In genomic region chr11:81998646-81999045, GRCm38 (mm10) we compare ENCODE assay signal across 32 mouse cellular contexts. TPM values are rescaled to one million over a fixed set of nuclear protein-coding genes. Genes with fewer than 3 reads are reported as not detected.
DNase-seq lines count a peak whose midpoint lies in the region; ATAC-seq and TF ChIP-seq lines count a peak whose summit lies in the region.
"Had no signal": no experiment of that assay in that cellular context is flagged by ENCODE, and none has a peak within 500 bp of the region (broad histone marks: within the 10 kb centered on the region; RNA-seq: fewer than 3 reads in every experiment).

No protein-coding gene starts in this region.

- H3K27ac ChIP-seq in midbrain, embryonic 11.5 days (ENCODE audit: low read depth, low read length) = no peak overlapping the region
- H3K27ac ChIP-seq in midbrain, postnatal 0 days (ENCODE audit: low read depth, low read length) = no peak overlapping the region
- H3K27ac ChIP-seq in forebrain, embryonic 10.5 days = no peak overlapping the region

- WGBS in midbrain, embryonic 11.5 days = 93% methylated on average over 3 of the region's 3 CpGs
- WGBS in midbrain, postnatal 0 days = 93% methylated on average over 3 of the region's 3 CpGs
- 89% methylated on average over 3 of the region's 3 CpGs for WGBS in forebrain, embryonic 10.5 days

- DNase-seq in midbrain, embryonic 11.5 days (ENCODE audit: low spot score, missing footprints) = peak; percentile 66
- no peak for DNase-seq in midbrain, postnatal 0 days (ENCODE audit: low spot score)
- DNase-seq in 3T3-L1 (ENCODE audit: low read depth, low spot score) = peak; percentile 64
- DNase-seq in 416B (ENCODE audit: low read depth) = peak; percentile 42
- DNase-seq in NIH3T3 (ENCODE audit: low read depth) = peak; percentile 67
- DNase-seq in thymus, postnatal 0 days (ENCODE audit: low spot score) = no peak
- DNase-seq in forebrain, embryonic 10.5 days (ENCODE audit: extremely low spot score, low spot score) = no peak
- no peak for DNase-seq in MN1 (ENCODE audit: low spot score)
- DNase-seq: adrenal gland, adult 2 months; adrenal gland, adult 8-10 months; adrenal gland, postnatal 10 days; adrenal gland, postnatal 14 days; adrenal gland, postnatal 25 days; adrenal gland, postnatal 36 days; B cell, adult 2 months; cerebellum, adult 11 months; cerebellum, adult 11-12 months; cerebellum, adult 18-20 months; cerebellum, adult 2 months; cerebellum, adult 8-10 months; cerebellum, adult 9-10 months had no signal

- no peak for TF ChIP-seq CTCF in midbrain, postnatal 0 days (IDR thresholded peaks at IDR 0.05)

- H3K4me2 ChIP-seq in midbrain, embryonic 11.5 days = no peak overlapping the region
- no peak overlapping the region for H3K4me2 ChIP-seq in midbrain, postnatal 0 days (ENCODE audit: low read depth, low read length, poor library complexity, severe bottlenecking)

- no peak for ATAC-seq in midbrain, embryonic 11.5 days (ENCODE audit: low FRiP score)
- ATAC-seq in midbrain, postnatal 0 days (ENCODE audit: low FRiP score) = no peak
- ATAC-seq: activated CD4-positive, CD25-positive, alpha-beta regulatory T cell, adult 4 months; CD4-positive, CD25-positive, alpha-beta regulatory T cell, adult 4 months; Patski had no signal

- H3K9ac ChIP-seq in midbrain, embryonic 11.5 days (ENCODE audit: low read length) = no peak overlapping the region
- H3K9ac ChIP-seq in midbrain, postnatal 0 days (replicated peaks; ENCODE audit: low read length, poor library complexity, severe bottlenecking) = no peak overlapping the region

- no peak overlapping the region for H3K4me3 ChIP-seq in midbrain, embryonic 11.5 days (ENCODE audit: low read depth, low read length)
- no peak overlapping the region for H3K4me3 ChIP-seq in midbrain, postnatal 0 days (ENCODE audit: low read depth, low read length)
- H3K4me3 ChIP-seq in forebrain, embryonic 10.5 days = no peak overlapping the region

- no peaks in the 10 kb centered on the region for H3K9me3 ChIP-seq in midbrain, embryonic 11.5 days (ENCODE audit: control insufficient read depth, low read length)
- no peaks in the 10 kb centered on the region for H3K9me3 ChIP-seq in midbrain, postnatal 0 days (ENCODE audit: low read length)
- H3K9me3 ChIP-seq in forebrain, embryonic 10.5 days = no peaks in the 10 kb centered on the region

- no peaks in the 10 kb centered on the region for H3K4me1 ChIP-seq in midbrain, embryonic 11.5 days (ENCODE audit: control insufficient read depth, insufficient read depth, low read length)
- H3K4me1 ChIP-seq in midbrain, postnatal 0 days (ENCODE audit: insufficient read depth, low read length) = no peaks in the 10 kb centered on the region
- H3K4me1 ChIP-seq in forebrain, embryonic 10.5 days = no peaks in the 10 kb centered on the region

- no peaks in the 10 kb centered on the region for H3K36me3 ChIP-seq in midbrain, embryonic 11.5 days (ENCODE audit: control insufficient read depth, insufficient read depth, low read length)
- H3K36me3 ChIP-seq in midbrain, postnatal 0 days (ENCODE audit: insufficient read depth, low read length) = no peaks in the 10 kb centered on the region
- H3K36me3 ChIP-seq in forebrain, embryonic 10.5 days (replicated peaks) = no peaks in the 10 kb centered on the region
- H3K36me3 ChIP-seq: G1E had no signal

- H3K27me3 ChIP-seq in midbrain, embryonic 11.5 days (ENCODE audit: control insufficient read depth, insufficient read depth, low read length) = no peaks in the 10 kb centered on the region
- no peaks in the 10 kb centered on the region for H3K27me3 ChIP-seq in midbrain, postnatal 0 days (ENCODE audit: insufficient read depth, low read length)
- H3K27me3 ChIP-seq in forebrain, embryonic 10.5 days (ENCODE audit: poor library complexity, severe bottlenecking) = no peaks in the 10 kb centered on the region
- H3K27me3 ChIP-seq: Patski had no signal

RNA-seq across cellular contexts. Expression of gene Asic2, which starts 30.4 kb away (rescaled TPM):
- 1.6 TPM in 2 replicates for polyA plus RNA-seq in midbrain, embryonic 11.5 days (2014; fragmentation: Nextera tagmentation; extraction: Ambion mirVana)
- total RNA-seq in midbrain, postnatal 0 days (2014; rRNA removed) = 60.2 and 63.8 TPM in 2 replicates
- polyA plus RNA-seq in midbrain, postnatal 0 days (2015; fragmentation: Nextera tagmentation; extraction: Ambion mirVana) = 19.8 and 20.3 TPM in 2 replicates
- polyA plus RNA-seq in thymus, postnatal 0 days (2015; fragmentation: Nextera tagmentation; extraction: Ambion mirVana) = not detected in 2 replicates
- polyA plus RNA-seq in forebrain, embryonic 10.5 days (2016; fragmentation: Nextera tagmentation; extraction: Ambion mirVana) = 0.43 and 0.51 TPM in 2 replicates
- total RNA-seq: CH12.LX, MEL had no signal
- polyA plus RNA-seq: activated CD4-positive, CD25-positive, alpha-beta regulatory T cell, adult 4 months; C2C12; CD4-positive, CD25-positive, alpha-beta regulatory T cell, adult 4 months; G1E had no signal

RNA-seq across cellular contexts. Expression of gene Ccl2, which starts 36.7 kb away (rescaled TPM):
- polyA plus RNA-seq in midbrain, embryonic 11.5 days (2014; fragmentation: Nextera tagmentation; extraction: Ambion mirVana) = 0.96 and 1.1 TPM in 2 replicates
- total RNA-seq in midbrain, postnatal 0 days (2014; rRNA removed) = 0.24 TPM in 1 of 2 replicates, not detected in the other
- polyA plus RNA-seq in midbrain, postnatal 0 days (2015; fragmentation: Nextera tagmentation; extraction: Ambion mirVana) = 1.1 and 1.2 TPM in 2 replicates
- polyA plus RNA-seq in thymus, postnatal 0 days (2015; fragmentation: Nextera tagmentation; extraction: Ambion mirVana) = 7.0 and 9.1 TPM in 2 replicates
- polyA plus RNA-seq in forebrain, embryonic 10.5 days (2016; fragmentation: Nextera tagmentation; extraction: Ambion mirVana) = 0.36 TPM in 1 of 2 replicates, not detected in the other
- total RNA-seq: G1E had no signal
- polyA plus RNA-seq: activated CD4-positive, CD25-positive, alpha-beta regulatory T cell, adult 4 months; CD4-positive, CD25-positive, alpha-beta regulatory T cell, adult 4 months; cerebellum, adult 2 months; G1E had no signal

RNA-seq across cellular contexts. Expression of gene Gm17268, which starts 39.7 kb away (rescaled TPM):
- polyA plus RNA-seq in midbrain, embryonic 11.5 days (2014; fragmentation: Nextera tagmentation; extraction: Ambion mirVana) = not detected in 2 replicates
- not detected in 2 replicates for total RNA-seq in midbrain, postnatal 0 days (2014; rRNA removed)
- polyA plus RNA-seq in midbrain, postnatal 0 days (2015; fragmentation: Nextera tagmentation; extraction: Ambion mirVana) = not detected in 2 replicates
- polyA plus RNA-seq in thymus, postnatal 0 days (2015; fragmentation: Nextera tagmentation; extraction: Ambion mirVana) = not detected in 2 replicates
- not detected in 2 replicates for polyA plus RNA-seq in forebrain, embryonic 10.5 days (2016; fragmentation: Nextera tagmentation; extraction: Ambion mirVana)
- total RNA-seq: adrenal gland, adult 18-20 months; adrenal gland, adult 2 months; adrenal gland, adult 8-10 months; adrenal gland, postnatal 10 days; adrenal gland, postnatal 14 days; adrenal gland, postnatal 25 days; adrenal gland, postnatal 36 days; adrenal gland, postnatal 4 days; CH12.LX; ES-E14; G1E; MEL had no signal
- polyA plus RNA-seq: activated CD4-positive, CD25-positive, alpha-beta regulatory T cell, adult 4 months; adrenal gland, adult 2 months; brain, embryonic 14.5 days; C2C12; CD4-positive, CD25-positive, alpha-beta regulatory T cell, adult 4 months; cerebellum, adult 2 months; G1E; Patski had no signal

RNA-seq across cellular contexts. Expression of gene Ccl7, which starts 46.9 kb away (rescaled TPM):
- 0.18 and 0.55 TPM in 2 replicates for polyA plus RNA-seq in midbrain, embryonic 11.5 days (2014; fragmentation: Nextera tagmentation; extraction: Ambion mirVana)
- 2.0 TPM in 1 of 2 replicates, not detected in the other for total RNA-seq in midbrain, postnatal 0 days (2014; rRNA removed)
- 1.5 and 2.2 TPM in 2 replicates for polyA plus RNA-seq in midbrain, postnatal 0 days (2015; fragmentation: Nextera tagmentation; extraction: Ambion mirVana)
- polyA plus RNA-seq in thymus, postnatal 0 days (2015; fragmentation: Nextera tagmentation; extraction: Ambion mirVana) = 5.9 and 6.6 TPM in 2 replicates
- polyA plus RNA-seq in forebrain, embryonic 10.5 days (2016; fragmentation: Nextera tagmentation; extraction: Ambion mirVana) = 0.31 TPM in 1 of 2 replicates, not detected in the other
- total RNA-seq: adrenal gland, postnatal 14 days; adrenal gland, postnatal 4 days; CH12.LX; G1E; MEL had no signal
- polyA plus RNA-seq: activated CD4-positive, CD25-positive, alpha-beta regulatory T cell, adult 4 months; CD4-positive, CD25-positive, alpha-beta regulatory T cell, adult 4 months; cerebellum, adult 2 months; G1E had no signal

RNA-seq across cellular contexts. Expression of gene Ccl11, which starts 59.0 kb away (rescaled TPM):
- polyA plus RNA-seq in midbrain, embryonic 11.5 days (2014; fragmentation: Nextera tagmentation; extraction: Ambion mirVana) = not detected in 2 replicates
- total RNA-seq in midbrain, postnatal 0 days (2014; rRNA removed) = 0.38 TPM in 1 of 2 replicates, not detected in the other
- 0.14 and 0.21 TPM in 2 replicates for polyA plus RNA-seq in midbrain, postnatal 0 days (2015; fragmentation: Nextera tagmentation; extraction: Ambion mirVana)
- 12.5 and 13.0 TPM in 2 replicates for polyA plus RNA-seq in thymus, postnatal 0 days (2015; fragmentation: Nextera tagmentation; extraction: Ambion mirVana)
- not detected in 2 replicates for polyA plus RNA-seq in forebrain, embryonic 10.5 days (2016; fragmentation: Nextera tagmentation; extraction: Ambion mirVana)
- total RNA-seq: CH12.LX, ES-E14, G1E, MEL had no signal
- polyA plus RNA-seq: activated CD4-positive, CD25-positive, alpha-beta regulatory T cell, adult 4 months; CD4-positive, CD25-positive, alpha-beta regulatory T cell, adult 4 months; G1E; Patski had no signal

Comparison
In these comparisons a context has a peak if more than half of its experiments do, and no peak if none do; other contexts are left out.
1. DNase-seq: peak in midbrain, embryonic 11.5 days (single experiment), 3T3-L1 (single experiment), 416B (single experiment) and NIH3T3 (single experiment); none in midbrain, postnatal 0 days (single experiment), thymus, postnatal 0 days (single experiment), forebrain, embryonic 10.5 days (single experiment) and MN1 (single experiment).